Mouse (Mus musculus) embryonic fibroblast, embryonic 13.5 days (primary cell): ENCODE measurements around the gene Mzf1. TPM values are rescaled to one million over a fixed set of nuclear protein-coding genes. Genes with fewer than 3 reads are reported as not detected.

Experiments used
- H3K27ac ChIP-seq: 2 replicates; pipeline ENCODE4 v1.5.1; 2012; ENCODE audit warnings: low read length, control low read depth, inconsistent platforms; ENCODE audit not compliant: insufficient read depth
- H3K4me1 ChIP-seq: 2 replicates; pipeline ENCODE4 v1.6.1; 2011; ENCODE audit warnings: low read length; ENCODE audit not compliant: control insufficient read depth, insufficient read depth
- H3K4me3 ChIP-seq: 2 replicates; pipeline ENCODE4 v1.5.1; 2011; ENCODE audit warnings: mild to moderate bottlenecking, control low read depth, low read length; ENCODE audit not compliant: insufficient read depth
- CTCF ChIP-seq: IDR thresholded peaks from 2 replicates; pipeline ENCODE4 v1.5.1; 2011; ENCODE audit warnings: mild to moderate bottlenecking, control low read depth, low read length, moderate library complexity, borderline replicate concordance; ENCODE audit not compliant: insufficient read depth
- POLR2A ChIP-seq: IDR thresholded peaks from 2 replicates; pipeline ENCODE4 v1.6.1; 2011; ENCODE audit warnings: low read depth, mild to moderate bottlenecking, control low read depth, low read length, moderate library complexity
- polyA plus RNA-seq: library from polyadenylated mRNA; stranded (reverse); fragments of >200 nt; gene quantifications from 2 replicates; pipeline ENCODE4 v1.2.4, GENCODE M21; 2011; ENCODE audit warnings: low read depth; ENCODE audit not compliant: missing spikeins, insufficient read length

Gene Mzf1
- polyA plus RNA-seq, 1 experiment: 1.0 TPM

GRCm38 (mm10) chr7:13044254-13044625, 10.3 kb downstream of the Mzf1 start:
- TF ChIP-seq POLR2A: no peak
- no peak for TF ChIP-seq CTCF
- Histone ChIP-seq H3K27ac (no peak overlapping the region), H3K4me3 (0 out of 2 replicates have a peak overlapping the region, but pooled peaks have one; percentile 8), H3K4me1 (no peaks in the 10 kb centered on the region)

GRCm38 (mm10) chr7:13043445-13044253, 10.9 kb downstream of the Mzf1 start:
- H3K27ac ChIP-seq: no peak overlapping the region
- H3K4me3 ChIP-seq: peak overlapping the region; percentile 8; the same call in 1 of the 2 replicates
- TF ChIP-seq CTCF (no peak), POLR2A (no peak)
- H3K4me1 ChIP-seq: no peaks in the 10 kb centered on the region

GRCm38 (mm10) chr7:13043120-13043444, 11.5 kb downstream of the Mzf1 start:
- TF ChIP-seq CTCF: no peak
- TF ChIP-seq POLR2A: no peak
- Histone ChIP-seq H3K4me1 (no peaks in the 10 kb centered on the region), H3K4me3 (no peak overlapping the region)

GRCm38 (mm10) chr7:13042511-13042910, 12.1 kb downstream of the Mzf1 start:
- no peaks in the 10 kb centered on the region for H3K4me1 ChIP-seq
- H3K27ac ChIP-seq: no peak overlapping the region
- TF ChIP-seq CTCF (no peak), POLR2A (no peak; the same call in 1 of the 2 replicates)
- no peak overlapping the region for H3K4me3 ChIP-seq

More at GRCm38 (mm10) chr7:13043120-13043444, 11.5 kb downstream of the Mzf1 start:
- no peak overlapping the region for H3K27ac ChIP-seq

- H3K4me3 ChIP-seq: no peak overlapping the region
- no peak overlapping the region for H3K27ac ChIP-seq
- H3K4me1 ChIP-seq: peaks cover 2% of the 10 kb centered on the region; the same call in 1 of the 2 replicates
- TF ChIP-seq CTCF (no peak), POLR2A (no peak)
Observed at GRCm38 (mm10) chr7:13041256-13041655, 13.3 kb downstream of the Mzf1 start.

GRCm38 (mm10) chr7:13039181-13039580, 15.4 kb downstream of the Mzf1 start:
- TF ChIP-seq CTCF (no peak), POLR2A (no peak)
- Histone ChIP-seq H3K27ac (peak overlapping the region; percentile 100; the same call in 1 of the 2 replicates), H3K4me3 (peak overlapping the region; percentile 74), H3K4me1 (peaks cover 8% of the 10 kb centered on the region; the same call in 1 of the 2 replicates)

- Histone ChIP-seq H3K27ac (peak overlapping the region; percentile 100), H3K4me3 (peak overlapping the region; percentile 74), H3K4me1 (peaks cover 8% of the 10 kb centered on the region; the same call in 1 of the 2 replicates)
- TF ChIP-seq CTCF: no peak
- TF ChIP-seq POLR2A: peak; percentile 37; the same call in 1 of the 2 replicates
Observed at GRCm38 (mm10) chr7:13038621-13039169, 15.9 kb downstream of the Mzf1 start.

GRCm38 (mm10) chr7:13037901-13038555, 16.5 kb downstream of the Mzf1 start, which contains the start of gene Ube2m:
Gene Ube2m, minus strand, starts transcription at chr7:13038275.
- Histone ChIP-seq H3K27ac (peak within 1 kb of the TSS; percentile 100), H3K4me1 (peaks cover 12% of the 10 kb centered on the region; the same call in 1 of the 2 replicates), H3K4me3 (peak within 1 kb of the TSS; percentile 87)
- peak; percentile 93 for TF ChIP-seq POLR2A
- no peak for TF ChIP-seq CTCF

GRCm38 (mm10) chr7:13037366-13037765, 17.2 kb downstream of the Mzf1 start:
- peaks cover 12% of the 10 kb centered on the region; the same call in 1 of the 2 replicates for H3K4me1 ChIP-seq
- TF ChIP-seq CTCF: no peak
- peak overlapping the region; percentile 100 for H3K27ac ChIP-seq
- peak overlapping the region; percentile 87 for H3K4me3 ChIP-seq

GRCm38 (mm10) chr7:13036806-13037205, 17.8 kb downstream of the Mzf1 start:
- TF ChIP-seq POLR2A (no peak), CTCF (no peak)
- H3K27ac ChIP-seq: peak overlapping the region; percentile 100
- peak overlapping the region; percentile 87 for H3K4me3 ChIP-seq
- peaks cover 12% of the 10 kb centered on the region; the same call in 1 of the 2 replicates for H3K4me1 ChIP-seq
